Mouse (Mus musculus) lung, adult 18-20 months (tissue): ENCODE data around the gene Akap6.

Source experiments
- DNase-seq, 2 experiments: peaks; one replicate each; pipeline ENCODE4 v3.0.0; 2022; ENCODE audit warnings: mixed read lengths in 2 of 2

The Akap6 gene

GRCm38 (mm10) chr12:53168189-53169003 lies 469.2 kb downstream of the Akap6 start:
- DNase-seq: no peak

- DNase-seq: no peak
Measured at GRCm38 (mm10) chr12:53191435-53191834, 492.3 kb downstream of the Akap6 start.

GRCm38 (mm10) chr12:53193664-53194063 lies 494.5 kb downstream of the Akap6 start:
- no peak for DNase-seq
